Mouse (Mus musculus) lung, adult 2 months (tissue): ENCODE measurements around the gene Ssu72. TPM values are rescaled to one million over a fixed set of nuclear protein-coding genes. Genes with fewer than 3 reads are reported as not detected.

Experiments
- DNase-seq: peaks from one replicate; pipeline ENCODE4 v3.0.0; 2022
- H3K4me1 ChIP-seq: fragments of 200-500 bp; 2 replicates; pipeline ENCODE4 v1.6.1; 2011; ENCODE audit warnings: low read length; ENCODE audit not compliant: control insufficient read depth, insufficient read depth
- H3K4me3 ChIP-seq: fragments of 200-500 bp; replicated peaks from 2 replicates; pipeline ENCODE3; 2011; ENCODE audit warnings: low read depth, mild to moderate bottlenecking, control low read depth, low read length; ENCODE audit errors: extremely low read depth
- CTCF ChIP-seq: fragments of 200-500 bp; IDR thresholded peaks from 2 replicates; pipeline ENCODE4 v1.5.1; 2011; ENCODE audit warnings: mild to moderate bottlenecking, low read length, control low read depth; ENCODE audit not compliant: insufficient read depth
- POLR2A ChIP-seq: fragments of 200-500 bp; IDR thresholded peaks from 2 replicates; pipeline ENCODE4 v1.6.1; 2011; ENCODE audit warnings: low read depth, mild to moderate bottlenecking, control low read depth, low read length, borderline replicate concordance; ENCODE audit errors: extremely low read depth
- WGBS: fragments of 180-500 bp; shearing (Covaris S2); methylation state at CpG from one replicate; pipeline ENCODE4 v1.1.7; 2018; 5-methylcytosine and 5-hydroxymethylcytosine counted together
- polyA plus RNA-seq: library from polyadenylated mRNA; depleted of rRNA; stranded (reverse); fragments of >200 nt; gene quantifications from 2 replicates; pipeline ENCODE4 v1.2.3, GENCODE M21; 2012

Gene Ssu72
- polyA plus RNA-seq, 1 experiment, result 103 TPM

DNA sequence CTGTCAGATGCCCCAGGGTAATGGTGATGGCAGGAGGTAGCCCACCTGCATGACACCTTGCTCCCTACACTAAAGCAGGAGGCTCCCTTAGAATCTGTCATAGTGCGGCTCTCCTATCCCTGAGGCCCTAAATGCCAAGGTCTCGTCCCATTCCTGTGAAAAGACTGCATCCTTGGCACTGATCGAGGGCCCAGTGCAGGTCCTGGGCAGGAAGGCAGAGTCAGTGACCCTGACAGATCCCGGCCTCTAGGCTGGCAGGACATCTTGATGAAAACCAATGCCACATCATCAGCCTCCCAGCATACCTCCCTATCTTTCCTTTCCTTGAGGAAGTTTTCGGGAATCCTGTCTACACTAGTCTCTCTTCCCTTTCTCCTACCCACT, 64.9 kb downstream of the Ssu72 start:
- no peak for DNase-seq
- H3K4me1 ChIP-seq, result peaks cover 7% of the 10 kb centered on the region
- H3K4me3 ChIP-seq, result no peak overlapping the region
- TF ChIP-seq POLR2A (no peak), CTCF (no peak)
- 66% methylated on average over 5 of the region's 5 CpGs for WGBS

GRCm38 (mm10) chr4:155769880-155770512, 65.4 kb downstream of the Ssu72 start:
- WGBS, result under 1% methylated on average over 39 of the region's 39 CpGs
- peak; percentile 91 for DNase-seq
- TF ChIP-seq CTCF (peak; percentile 87), POLR2A (peak; percentile 62)
- peak overlapping the region; percentile 72 for H3K4me3 ChIP-seq
- H3K4me1 ChIP-seq, result peaks cover 7% of the 10 kb centered on the region

GRCm38 (mm10) chr4:155770626-155771025, 66.0 kb downstream of the Ssu72 start:
- DNase-seq, result no peak
- H3K4me3 ChIP-seq, result no peak overlapping the region
- WGBS, result 52% methylated on average over 24 of the region's 24 CpGs
- H3K4me1 ChIP-seq, result peaks cover 12% of the 10 kb centered on the region
- TF ChIP-seq POLR2A, result no peak
- TF ChIP-seq CTCF, result no peak

- H3K4me3 ChIP-seq, result no peak overlapping the region
- DNase-seq, result no peak
Measured at GRCm38 (mm10) chr4:155771706-155772105, 67.1 kb downstream of the Ssu72 start.

GRCm38 (mm10) chr4:155772786-155773185, 68.2 kb downstream of the Ssu72 start:
- Histone ChIP-seq H3K4me1 (peaks cover 16% of the 10 kb centered on the region), H3K4me3 (no peak overlapping the region)
- 86% methylated on average over 13 of the region's 13 CpGs for WGBS
- TF ChIP-seq POLR2A, result no peak
- TF ChIP-seq CTCF, result no peak
- no peak for DNase-seq

More at GRCm38 (mm10) chr4:155771706-155772105, 67.1 kb downstream of the Ssu72 start:
- TF ChIP-seq POLR2A (no peak), CTCF (no peak)
- peaks cover 16% of the 10 kb centered on the region for H3K4me1 ChIP-seq
- WGBS, result 61% methylated on average over 2 of the region's 2 CpGs

DNA sequence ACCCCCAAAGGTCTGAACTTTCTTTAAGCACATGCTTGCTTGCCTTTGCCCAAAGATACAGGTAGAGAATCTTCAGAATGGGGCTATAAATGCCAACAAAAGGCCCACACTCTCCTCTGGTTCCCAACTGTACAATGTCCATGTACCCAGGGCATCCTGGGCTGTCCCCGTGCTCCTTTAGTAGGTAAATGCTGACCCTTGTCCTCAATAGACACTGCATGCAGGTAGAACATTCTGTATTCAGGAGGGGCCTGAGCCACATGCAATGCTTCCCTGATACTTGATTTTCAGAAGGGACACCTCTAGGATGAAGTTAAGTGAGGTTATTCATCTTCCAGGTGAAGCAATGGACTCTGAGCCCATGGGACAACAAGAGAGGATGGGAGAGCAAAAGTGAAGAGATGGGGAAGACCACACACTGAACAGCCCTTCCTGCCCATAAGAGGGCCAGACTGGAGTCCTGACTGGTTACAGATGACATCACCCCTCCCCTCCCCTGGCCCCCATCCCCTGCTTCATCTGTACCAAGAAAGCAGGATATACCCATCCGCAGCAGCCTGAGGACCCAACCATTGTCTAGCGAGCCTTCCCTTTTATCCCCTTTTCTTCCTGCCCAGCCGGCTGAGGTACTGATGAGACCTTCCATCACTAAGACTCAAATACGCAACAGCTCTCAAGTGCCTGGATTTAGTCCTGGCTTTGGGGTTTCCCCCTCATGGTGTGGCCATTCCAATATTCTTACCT, 68.9 kb downstream of the Ssu72 start:
- Histone ChIP-seq H3K4me3 (no peak overlapping the region), H3K4me1 (peaks cover 16% of the 10 kb centered on the region)
- TF ChIP-seq CTCF, result no peak
- TF ChIP-seq POLR2A, result no peak
- no peak for DNase-seq
- WGBS, result 52% methylated on average over 5 of the region's 5 CpGs

- under 1% methylated on average over 35 of the region's 35 CpGs for WGBS
- peak; percentile 91 for DNase-seq
- TF ChIP-seq CTCF, result no peak
- TF ChIP-seq POLR2A, result peak; percentile 89; the same call in 1 of the 2 replicates
- peaks cover 16% of the 10 kb centered on the region for H3K4me1 ChIP-seq
- peak within 1 kb of the TSS; percentile 50 for H3K4me3 ChIP-seq
Measured at GRCm38 (mm10) chr4:155774280-155774754, 69.7 kb downstream of the Ssu72 start, which contains the start of gene Vwa1. Gene Vwa1, minus strand, starts transcription at chr4:155774698.

DNA sequence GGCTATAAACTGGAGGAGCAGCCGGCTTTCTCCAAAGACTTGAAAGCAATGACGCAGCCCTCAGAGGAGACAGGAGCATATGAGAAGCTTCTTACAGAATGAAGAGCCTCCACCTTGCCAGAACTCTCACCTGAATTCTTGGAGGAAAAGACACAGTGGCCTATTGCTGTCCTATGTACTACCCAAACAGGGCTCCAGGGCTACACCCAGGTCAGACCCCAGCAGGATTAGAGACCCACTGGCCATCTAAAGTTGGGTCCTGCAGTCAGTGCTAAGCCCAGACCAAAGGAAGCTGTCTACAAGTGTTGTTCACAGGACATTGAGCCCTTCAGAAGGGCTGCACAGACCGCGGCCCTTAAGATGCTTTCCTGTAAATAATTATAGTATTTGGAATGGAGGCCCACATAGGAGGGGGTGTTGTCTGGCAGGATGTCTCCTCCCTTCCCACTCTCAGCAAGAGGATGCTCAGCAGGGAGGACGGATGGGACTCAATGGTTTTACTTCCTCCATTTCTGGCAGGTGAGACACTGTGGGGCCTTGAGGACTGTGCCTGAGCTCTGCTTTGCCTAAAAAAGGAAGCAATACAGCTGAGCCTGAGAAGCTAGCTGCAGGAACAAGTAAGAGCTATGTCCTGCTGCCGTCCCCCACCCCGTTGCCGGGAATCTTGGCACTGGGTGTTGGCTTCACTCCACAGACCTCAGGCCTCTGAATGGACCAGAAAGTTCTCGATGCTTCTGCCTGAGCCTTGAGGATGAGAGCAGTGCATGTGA, 70.6 kb downstream of the Ssu72 start:
- TF ChIP-seq POLR2A, result no peak
- TF ChIP-seq CTCF, result no peak
- no peak for DNase-seq
- WGBS, result 15% methylated on average over 9 of the region's 9 CpGs
- peaks cover 13% of the 10 kb centered on the region for H3K4me1 ChIP-seq
- no peak overlapping the region for H3K4me3 ChIP-seq

- Histone ChIP-seq H3K4me3 (no peak overlapping the region), H3K4me1 (peaks cover 9% of the 10 kb centered on the region)
- TF ChIP-seq CTCF, result no peak
- TF ChIP-seq POLR2A, result no peak
- no peak for DNase-seq
- WGBS, result 58% methylated on average over 3 of the region's 3 CpGs
Measured at GRCm38 (mm10) chr4:155775855-155776254, 71.3 kb downstream of the Ssu72 start.
